Mouse (Mus musculus): Measurements from ENCODE around the gene Nrf1.
A peak's percentile ranks its signal among the peaks of the same experiment; 100 is the strongest.

Gene Nrf1

GRCm38 (mm10) chr6:30047271-30048162 is at the start of gene Nrf1:
TSS of gene Nrf1 (plus strand) at chr6:30047988.
- DNase-seq (ENCODE audit: low read depth, low spot score): peak; percentile 75

- DNase-seq (ENCODE audit: low read depth, low spot score): no peak
Measured at GRCm38 (mm10) chr6:29998140-29998539, 49.6 kb upstream of the Nrf1 start.

- DNase-seq (ENCODE audit: low read depth, low spot score): no peak
Measured at GRCm38 (mm10) chr6:29998771-29999170, 49.0 kb upstream of the Nrf1 start.

DNA sequence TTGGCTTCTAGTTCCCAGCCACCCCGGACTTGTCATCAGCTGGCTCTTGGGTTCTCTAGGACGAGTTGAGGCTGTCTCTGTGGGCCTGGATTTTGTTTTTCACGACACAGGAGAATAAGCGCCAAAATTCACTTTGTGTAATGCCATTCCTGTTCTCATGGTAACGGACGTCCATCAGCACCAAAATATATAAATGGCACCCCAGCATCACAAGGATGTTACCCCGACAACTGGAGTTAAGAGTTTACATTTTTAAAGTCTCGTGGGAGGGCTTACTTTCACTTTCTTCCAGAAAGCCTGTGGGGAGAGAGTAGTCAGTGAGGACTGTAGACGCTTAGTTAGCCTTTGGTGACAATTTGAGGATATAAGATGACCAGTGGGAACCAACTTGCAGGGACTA is 45.2 kb upstream of the Nrf1 start:
- DNase-seq (ENCODE audit: low read depth, low spot score): no peak

DNA sequence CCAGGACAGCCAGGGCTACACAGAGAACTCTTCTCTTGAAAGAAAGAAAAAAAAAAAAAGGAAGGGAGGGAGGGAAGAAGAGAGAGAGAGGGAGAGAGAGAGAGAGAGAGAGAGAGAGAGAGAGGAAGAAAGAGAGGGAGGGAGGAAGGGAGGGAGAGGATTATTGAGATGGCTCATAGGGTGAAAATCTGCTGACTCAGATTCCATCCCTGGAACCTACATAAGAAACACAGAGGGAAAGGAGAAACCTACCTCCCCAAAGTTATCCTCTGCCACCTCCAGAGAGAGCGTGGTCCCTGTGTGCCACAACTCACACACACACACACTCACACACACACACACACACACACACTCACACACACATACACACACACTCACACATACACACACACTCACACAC is 41.9 kb upstream of the Nrf1 start:
- no peak for DNase-seq (ENCODE audit: low read depth, low spot score)

DNA sequence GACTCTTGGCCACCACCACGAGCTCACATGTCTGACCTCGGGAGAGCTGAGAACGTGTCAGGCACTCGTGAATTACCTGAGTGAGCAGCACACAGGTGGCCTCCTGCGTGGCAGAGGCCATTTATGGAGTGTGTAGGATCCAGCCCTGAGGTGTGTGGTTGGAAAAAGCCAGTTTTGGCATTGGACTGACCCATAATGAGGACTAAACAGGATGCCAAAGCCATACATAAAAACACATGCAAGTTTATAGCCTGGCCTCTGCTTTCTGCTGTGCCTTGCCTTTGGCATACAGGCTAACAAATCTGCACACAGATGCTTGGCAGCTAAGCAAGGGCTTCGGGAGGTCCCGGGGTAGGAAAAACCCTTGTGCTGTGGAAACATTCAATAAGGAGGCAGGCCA is 38.6 kb upstream of the Nrf1 start:
- DNase-seq (ENCODE audit: low read depth, low spot score): no peak

- no peak for DNase-seq (ENCODE audit: low read depth, low spot score)
Measured at GRCm38 (mm10) chr6:30013520-30013919, 34.3 kb upstream of the Nrf1 start.

DNA sequence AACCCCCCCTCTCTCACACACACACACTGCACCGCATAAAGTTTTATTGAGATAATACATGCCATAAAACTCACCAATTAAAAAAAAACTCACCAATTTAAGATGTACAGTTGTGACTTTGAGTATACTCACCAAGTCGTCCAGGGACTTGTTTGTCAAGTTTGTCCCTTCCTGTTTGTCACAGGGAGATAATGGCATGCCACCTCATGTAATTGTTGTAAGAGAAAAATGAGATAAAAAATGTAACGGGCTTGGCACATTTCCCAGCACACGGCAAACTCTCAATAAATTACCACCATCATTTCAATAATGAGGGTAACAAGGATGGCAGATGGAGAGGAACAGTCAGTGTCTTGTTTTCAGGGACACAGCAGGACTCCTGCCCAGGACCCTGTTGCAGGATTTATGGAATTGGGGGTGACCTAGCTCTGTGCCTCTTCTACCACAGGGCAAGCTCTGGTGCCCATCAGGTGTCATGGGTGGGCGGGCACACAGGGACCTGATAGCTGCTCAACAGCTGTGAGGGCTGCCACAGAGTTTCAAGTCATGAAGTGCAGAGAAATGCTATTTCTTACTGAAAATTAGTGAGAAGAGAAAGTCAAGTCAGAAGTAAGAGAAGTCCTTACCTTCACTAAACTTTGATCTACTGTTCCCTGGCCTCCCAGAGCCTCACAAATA is 33.5 kb upstream of the Nrf1 start:
- no peak for DNase-seq (ENCODE audit: low read depth, low spot score)

- DNase-seq (ENCODE audit: low read depth, low spot score): no peak
Measured at GRCm38 (mm10) chr6:30021241-30021640, 26.5 kb upstream of the Nrf1 start.

- DNase-seq (ENCODE audit: low read depth, low spot score): no peak
Measured at GRCm38 (mm10) chr6:30021656-30022055, 26.1 kb upstream of the Nrf1 start.

DNA sequence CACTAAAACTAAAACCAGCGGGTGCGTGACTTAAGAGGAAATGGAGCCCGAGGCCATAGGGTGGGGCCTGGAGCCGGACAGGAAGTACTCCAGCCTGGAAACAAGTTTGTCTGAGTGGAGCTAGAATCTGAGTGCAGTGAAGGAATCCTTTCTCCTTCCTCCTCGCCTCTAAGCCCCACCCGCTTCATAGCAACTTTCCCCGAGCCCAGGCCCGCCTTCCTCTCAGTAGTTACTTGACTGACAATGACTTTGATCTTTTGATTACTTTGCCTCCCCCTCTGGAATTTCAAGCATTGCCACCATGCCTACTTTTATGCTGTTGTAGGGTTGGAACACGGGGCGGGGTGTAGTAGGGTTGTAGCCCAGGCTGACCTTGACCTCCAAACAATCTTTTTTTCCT is 21.0 kb upstream of the Nrf1 start:
- no peak for DNase-seq (ENCODE audit: low read depth, low spot score)

DNA sequence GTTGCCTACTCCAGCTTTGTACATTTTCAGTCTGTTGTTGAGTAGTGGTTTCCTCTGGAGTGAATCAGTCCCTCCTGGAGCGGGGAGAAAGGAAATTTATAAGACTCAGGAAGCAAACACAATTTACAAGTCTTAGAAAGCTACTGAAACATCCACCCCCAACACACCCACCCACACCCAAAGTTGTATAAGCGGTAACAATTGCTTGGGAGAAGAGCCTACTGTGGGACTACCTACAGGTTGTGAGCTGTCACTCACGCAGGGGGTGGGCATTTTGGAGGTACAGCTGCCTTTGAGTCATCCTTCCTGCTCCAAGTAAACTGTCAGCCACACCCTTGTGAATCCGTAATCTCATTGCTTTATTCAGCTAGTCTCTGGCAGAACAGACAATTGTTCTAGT is 19.4 kb upstream of the Nrf1 start:
- no peak for DNase-seq (ENCODE audit: low read depth, low spot score)

GRCm38 (mm10) chr6:30035112-30035511 is 12.7 kb upstream of the Nrf1 start:
- no peak for DNase-seq (ENCODE audit: low read depth, low spot score)

GRCm38 (mm10) chr6:30041498-30041897 is 6.3 kb upstream of the Nrf1 start:
- no peak for DNase-seq (ENCODE audit: low read depth, low spot score)

GRCm38 (mm10) chr6:30042483-30042882 is 5.3 kb upstream of the Nrf1 start:
- no peak for DNase-seq (ENCODE audit: low read depth, low spot score)

DNA sequence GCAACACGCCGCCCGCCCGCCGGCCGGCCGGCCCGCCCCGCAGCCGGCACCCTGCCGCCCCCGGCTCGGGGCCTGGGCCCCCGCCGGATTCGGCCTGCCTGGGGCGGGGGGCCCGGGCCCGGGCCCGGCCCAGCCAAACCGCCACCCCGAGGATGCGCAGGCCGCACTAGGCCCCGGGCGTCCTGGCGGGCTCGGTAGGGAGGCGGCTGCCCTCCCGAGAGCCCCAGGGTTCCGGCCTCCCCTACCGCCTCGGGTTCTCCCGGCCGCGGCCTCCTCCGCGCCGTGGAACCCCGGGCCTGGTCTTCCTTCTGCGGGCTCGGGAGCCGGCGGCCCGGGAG is 344 bp downstream of the Nrf1 start:
- peak; percentile 30 for DNase-seq (ENCODE audit: low read depth, low spot score)

DNA sequence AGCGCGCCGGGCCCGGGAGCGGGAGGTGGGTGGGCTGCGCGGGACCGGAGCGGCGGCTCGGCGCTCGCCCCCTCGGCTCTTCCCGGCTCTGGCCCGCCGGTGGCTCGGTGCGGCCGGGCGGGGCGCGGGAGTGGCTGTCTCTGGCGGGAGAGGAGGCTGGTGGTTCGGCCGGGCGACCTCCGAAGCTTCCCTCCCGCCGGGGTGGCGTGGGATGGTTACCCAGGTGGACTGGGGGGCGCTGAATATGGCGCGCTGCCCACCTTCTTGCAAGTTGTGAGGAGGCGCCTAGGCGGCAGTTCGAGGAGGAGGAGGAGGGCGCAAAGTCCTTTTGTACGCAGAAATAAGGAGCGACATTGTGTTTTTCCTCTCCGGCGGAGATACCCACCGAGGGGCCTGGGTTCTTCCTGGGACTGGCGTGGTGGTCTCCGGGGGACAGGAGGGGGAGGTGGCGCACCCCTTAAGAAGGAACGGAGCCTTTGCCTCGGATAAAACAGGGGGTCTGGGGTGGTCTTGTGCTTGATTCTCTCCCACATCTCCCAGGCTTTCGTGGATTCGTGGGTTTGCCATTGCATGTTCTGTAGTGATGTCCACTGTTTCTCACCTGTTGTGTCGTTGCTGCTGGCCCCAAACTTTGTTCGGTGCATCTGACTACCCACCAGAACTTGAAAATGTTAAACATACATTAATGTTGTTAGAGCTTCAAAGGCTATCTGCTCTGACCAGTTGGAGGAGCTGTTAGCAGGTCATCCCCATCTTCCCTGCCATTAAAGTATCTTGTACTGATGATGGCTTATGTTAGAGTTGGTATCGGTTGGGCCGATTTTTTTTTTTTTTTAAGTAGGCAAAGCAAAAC is 939 bp downstream of the Nrf1 start:
- DNase-seq (ENCODE audit: low read depth, low spot score): peak; percentile 40

GRCm38 (mm10) chr6:30053116-30053515 is 5.3 kb downstream of the Nrf1 start:
- DNase-seq (ENCODE audit: low read depth, low spot score): no peak

DNA sequence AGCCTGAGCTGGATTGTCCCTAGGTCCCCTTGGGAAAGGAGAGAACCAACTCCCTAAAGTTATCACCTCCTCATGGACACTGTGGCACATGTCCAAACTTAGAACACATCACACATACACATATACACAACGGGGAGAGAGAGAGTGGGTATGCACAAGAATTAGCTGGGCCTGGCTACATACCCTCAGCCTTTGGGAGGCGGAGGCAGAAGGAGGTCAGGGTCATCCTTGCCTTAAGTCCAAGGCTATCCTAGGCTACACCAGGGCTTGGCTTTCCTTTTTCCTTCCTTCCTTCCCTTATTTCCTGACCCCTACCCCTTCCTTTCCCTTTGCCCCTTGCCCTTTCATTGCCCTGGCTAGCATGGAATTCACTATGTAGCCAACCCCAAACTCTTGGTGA is 14.8 kb downstream of the Nrf1 start:
- no peak for DNase-seq (ENCODE audit: low read depth, low spot score)

DNA sequence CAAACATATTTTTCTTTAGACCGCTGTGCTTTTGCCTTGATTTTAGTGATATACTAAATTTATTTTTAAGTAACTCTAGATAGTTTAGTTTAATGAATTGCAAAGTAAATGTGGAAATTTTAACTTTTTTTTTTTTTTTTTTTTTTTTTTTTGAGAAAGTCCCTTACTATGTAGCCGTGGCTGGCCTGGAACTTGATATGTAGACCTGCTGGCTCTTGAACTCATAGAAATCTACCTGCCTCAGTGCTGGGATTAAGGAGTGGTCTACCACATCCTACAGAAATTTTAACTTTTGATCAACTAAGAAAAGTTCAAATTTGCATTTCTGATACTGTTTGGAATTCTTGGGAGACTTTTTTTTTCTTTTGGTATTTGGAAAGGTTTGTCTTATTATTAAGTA is 17.6 kb downstream of the Nrf1 start:
- DNase-seq (ENCODE audit: low read depth, low spot score): no peak

DNA sequence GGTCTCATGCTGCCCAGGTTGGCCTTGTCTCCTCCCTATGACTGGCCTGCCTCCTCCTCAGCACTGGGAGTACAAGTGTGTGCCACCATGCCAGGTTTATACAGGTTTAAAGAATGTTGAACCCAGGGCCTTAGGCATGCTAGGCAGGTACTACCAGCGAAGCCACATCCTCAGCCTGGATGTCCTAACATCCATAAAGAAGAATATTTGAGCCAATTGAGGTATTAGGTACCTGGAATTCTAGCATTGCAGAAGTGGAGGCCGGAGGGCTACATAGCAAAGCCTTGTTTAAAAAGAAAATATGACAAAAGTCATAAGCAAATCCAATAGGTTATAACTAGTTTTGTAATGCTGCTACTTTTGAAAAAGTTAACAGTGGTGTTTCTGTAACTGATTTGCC is 19.0 kb downstream of the Nrf1 start:
- DNase-seq (ENCODE audit: low read depth, low spot score): no peak

GRCm38 (mm10) chr6:30072476-30072875 is 24.7 kb downstream of the Nrf1 start:
- DNase-seq (ENCODE audit: low read depth, low spot score): no peak

Data from c-Kit-negative CD71-positive TER-119-positive erythroid progenitor cells, embryonic 14.5 days (primary cell).